1 mouse cellular context compared by ENCODE assay signal in genomic region chr11:70615074-70615473, GRCm38 (mm10).
TF ChIP-seq lines count a peak whose summit lies in the region.

No protein-coding gene starts in this region.

TF ChIP-seq in ES-E14, 5 proteins besides CTCF, POLR2A, EP300 and RAD21:
- no peak for TF ChIP-seq CHD2 (IDR thresholded peaks at IDR 0.05; ENCODE audit: low read depth, low read length)
- TF ChIP-seq MAFK (IDR thresholded peaks at IDR 0.05; ENCODE audit: insufficient read depth, low read depth, low read length) = no peak
- no peak for TF ChIP-seq ZC3H11A (IDR thresholded peaks at IDR 0.05; ENCODE audit: borderline replicate concordance, low read depth, low read length)
- TF ChIP-seq ZNF384 (IDR thresholded peaks at IDR 0.05; ENCODE audit: low read depth, low read length) = no peak
